Mouse (Mus musculus) thymus, adult 2 months (tissue): ENCODE measurements around the gene Cd7. TPM values are rescaled to one million over a fixed set of nuclear protein-coding genes. Genes with fewer than 3 reads are reported as not detected.
A peak's percentile ranks its signal among the peaks of the same experiment; 100 is the strongest.
"Not testable (repeated sequence)": the region's sequence is repeated elsewhere in the genome, so short reads cannot be mapped to it uniquely, and the experiment has no call there.

Experiments used
- DNase-seq: peaks from one replicate; pipeline ENCODE4 v3.0.0; 2021
- H3K27ac ChIP-seq: fragments of 200-500 bp; 2 replicates; pipeline ENCODE4 v1.5.1; 2012; ENCODE audit warnings: low read length, control low read depth; ENCODE audit not compliant: control insufficient read depth, insufficient read depth
- H3K27me3 ChIP-seq: fragments of 200-500 bp; 2 replicates; pipeline ENCODE4 v1.6.1; 2012; ENCODE audit warnings: mild to moderate bottlenecking, low read length, moderate library complexity, mixed read lengths; ENCODE audit not compliant: control insufficient read depth, insufficient read depth
- H3K36me3 ChIP-seq: fragments of 200-500 bp; 2 replicates; pipeline ENCODE4 v1.6.1; 2012; ENCODE audit warnings: mild to moderate bottlenecking, low read length, moderate library complexity; ENCODE audit not compliant: control insufficient read depth, insufficient read depth
- H3K4me1 ChIP-seq: fragments of 200-500 bp; replicated peaks from 2 replicates; pipeline ENCODE4 v1.6.1; 2012; ENCODE audit warnings: low read length; ENCODE audit not compliant: control insufficient read depth, insufficient read depth
- H3K4me3 ChIP-seq: fragments of 200-500 bp; 2 replicates; pipeline ENCODE4 v1.5.1; 2012; ENCODE audit warnings: mild to moderate bottlenecking, low read length, control low read depth, moderate library complexity; ENCODE audit not compliant: control insufficient read depth, insufficient read depth
- CTCF ChIP-seq: fragments of 200-500 bp; IDR thresholded peaks from 2 replicates; pipeline ENCODE4 v1.5.1; 2012; ENCODE audit warnings: mild to moderate bottlenecking, control low read depth, low read length, moderate library complexity, borderline replicate concordance; ENCODE audit not compliant: control insufficient read depth, poor library complexity, insufficient read depth; ENCODE audit errors: extremely low read depth
- POLR2A ChIP-seq: fragments of 200-500 bp; IDR thresholded peaks from 2 replicates; pipeline ENCODE4 v1.6.1; 2012; ENCODE audit warnings: mild to moderate bottlenecking, low read length, control low read depth, moderate library complexity; ENCODE audit not compliant: control insufficient read depth, poor library complexity, insufficient read depth; ENCODE audit errors: extremely low read depth
- WGBS: fragments of 180-500 bp; shearing (Covaris S2); methylation state at CpG from one replicate; pipeline ENCODE4 v1.1.7; 2018; 5-methylcytosine and 5-hydroxymethylcytosine counted together
- polyA plus RNA-seq: library from polyadenylated mRNA; depleted of rRNA; stranded (reverse); fragments of >200 nt; gene quantifications from 2 replicates; pipeline ENCODE4 v1.2.3, GENCODE M21; 2012

The Cd7 gene
- polyA plus RNA-seq, 1 experiment = 55.2 TPM

DNA sequence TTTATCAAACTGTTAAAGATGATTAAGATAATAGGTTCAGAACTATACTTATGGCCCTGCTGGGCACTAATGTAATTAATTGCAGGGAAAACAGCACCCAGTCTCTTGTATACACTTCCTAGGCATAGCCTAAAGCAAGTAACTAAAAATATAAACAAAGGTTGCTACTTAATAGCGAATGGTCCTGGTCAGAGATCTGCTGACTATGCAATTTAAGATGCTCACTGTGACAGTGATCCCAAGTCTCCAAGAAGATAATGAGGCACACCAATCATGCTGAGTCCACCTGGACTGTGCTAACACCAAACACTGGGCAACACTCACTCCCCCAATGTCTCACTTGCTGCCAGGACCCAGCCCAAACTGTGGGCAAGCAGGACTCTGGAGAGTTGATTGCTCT is 10.6 kb upstream of the Cd7 start:
- Histone ChIP-seq H3K36me3 (no peaks in the 10 kb centered on the region), H3K4me1 (no peaks in the 10 kb centered on the region), H3K4me3 (no peak overlapping the region), H3K27me3 (no peaks in the 10 kb centered on the region), H3K27ac (no peak overlapping the region)
- TF ChIP-seq CTCF (no peak), POLR2A (no peak)
- DNase-seq = no peak
- WGBS = 94% methylated on average over 1 of the region's 1 CpGs

DNA sequence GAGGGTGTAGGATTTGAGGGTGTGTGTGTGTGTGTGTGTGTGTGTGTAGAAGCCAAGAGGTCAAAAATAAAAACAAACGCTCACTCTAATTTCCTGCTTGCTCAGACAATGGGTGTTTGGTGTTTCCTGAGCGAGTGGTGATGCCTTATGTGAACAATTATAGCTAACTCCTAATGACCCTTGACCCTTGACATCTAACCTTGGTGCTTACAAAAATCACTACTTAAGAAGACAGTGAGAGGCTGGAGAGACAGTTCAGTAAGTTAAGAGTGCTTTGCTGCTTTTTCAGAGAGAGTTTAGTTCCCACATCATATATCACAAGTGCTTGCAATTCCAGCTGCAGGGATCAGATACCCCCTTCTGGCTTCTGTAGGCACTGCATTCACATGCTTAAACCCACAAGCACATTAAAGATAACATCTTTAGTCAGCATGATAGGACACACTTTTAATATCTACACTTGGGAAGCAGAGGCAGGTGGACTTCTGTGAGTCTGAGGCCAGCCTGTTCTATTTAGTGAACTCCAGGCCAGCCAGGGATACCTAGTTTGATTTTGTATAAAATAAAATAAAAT is 8.7 kb upstream of the Cd7 start:
- Histone ChIP-seq H3K4me3 (no peak overlapping the region), H3K4me1 (no peaks in the 10 kb centered on the region), H3K27me3 (no peaks in the 10 kb centered on the region), H3K36me3 (no peaks in the 10 kb centered on the region), H3K27ac (no peak overlapping the region)
- WGBS = 90% methylated on average over 2 of the region's 2 CpGs
- no peak for TF ChIP-seq POLR2A
- no peak for TF ChIP-seq CTCF
- DNase-seq = no peak

DNA sequence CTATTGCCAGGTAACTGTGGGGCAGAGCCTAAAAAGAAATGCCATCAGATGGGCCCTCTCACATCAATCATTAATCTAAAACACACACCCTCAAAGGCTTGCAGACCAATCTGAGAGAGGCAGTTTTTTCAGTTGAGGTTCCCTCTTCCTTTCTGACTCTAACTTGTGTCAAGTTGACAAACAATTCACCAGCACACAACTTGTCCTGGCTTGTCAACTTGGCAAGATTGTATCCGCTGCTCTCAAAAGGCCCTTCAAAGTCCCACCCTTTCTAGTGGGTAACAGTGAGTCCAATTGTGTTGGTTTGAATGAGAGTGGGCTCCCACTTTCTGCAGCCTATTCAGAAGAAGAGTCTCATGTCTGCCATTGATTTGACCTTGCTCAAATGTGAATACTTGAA is 6.1 kb upstream of the Cd7 start:
- no peaks in the 10 kb centered on the region for H3K27me3 ChIP-seq
- no peaks in the 10 kb centered on the region for H3K4me1 ChIP-seq
- DNase-seq = no peak
- no peak overlapping the region for H3K4me3 ChIP-seq
- no peak overlapping the region for H3K27ac ChIP-seq
- no peaks in the 10 kb centered on the region for H3K36me3 ChIP-seq
- TF ChIP-seq CTCF (no peak), POLR2A (no peak)
- WGBS = 89% methylated on average over 1 of the region's 1 CpGs

DNA sequence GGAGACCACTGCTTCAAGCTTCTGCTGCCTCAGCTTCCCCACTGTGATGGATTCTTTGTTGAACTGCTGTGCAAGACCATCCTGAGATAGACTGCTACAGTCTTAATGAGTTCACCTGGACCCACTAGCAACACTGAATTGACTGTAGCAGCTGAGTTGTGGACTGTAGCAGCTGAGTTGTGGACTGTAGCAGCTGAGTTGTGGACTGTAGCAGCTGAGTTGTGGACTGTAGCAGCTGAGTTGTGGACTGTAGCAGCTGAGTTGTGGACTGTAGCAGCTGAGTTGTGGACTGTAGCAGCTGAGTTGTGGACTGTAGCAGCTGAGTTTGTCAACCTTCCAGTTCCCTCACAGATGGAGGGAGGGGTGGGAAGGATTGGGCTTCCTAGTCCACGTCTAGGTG is 3.8 kb upstream of the Cd7 start:
- not testable (repeated sequence) for H3K27ac ChIP-seq, DNase-seq, H3K4me3 ChIP-seq, H3K36me3 ChIP-seq, H3K27me3 ChIP-seq
- H3K4me1 ChIP-seq = peaks cover 16% of the 10 kb centered on the region
- 68% methylated on average over 1 of the region's 1 CpGs for WGBS

DNA sequence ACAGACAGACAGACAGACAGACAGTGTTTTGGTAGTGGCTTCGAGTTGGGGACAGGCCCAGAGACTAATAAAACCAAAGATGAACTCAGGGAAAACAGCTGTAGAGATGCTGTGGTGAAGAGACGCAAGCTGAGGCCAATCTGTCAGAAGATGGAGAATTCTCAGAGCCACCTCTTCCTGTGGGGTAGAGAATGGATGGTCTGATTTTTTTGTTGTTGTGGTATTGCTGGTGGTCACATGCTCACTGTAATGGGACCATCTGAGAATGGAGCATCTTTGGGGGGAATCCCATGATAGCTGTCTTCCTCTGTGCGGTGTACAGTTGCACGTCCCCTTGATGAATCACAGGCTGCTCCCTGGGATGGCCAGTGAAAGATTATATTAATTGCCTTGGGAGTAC is 3.3 kb upstream of the Cd7 start:
- DNase-seq = no peak
- WGBS = 40% methylated on average over 4 of the region's 4 CpGs

DNA sequence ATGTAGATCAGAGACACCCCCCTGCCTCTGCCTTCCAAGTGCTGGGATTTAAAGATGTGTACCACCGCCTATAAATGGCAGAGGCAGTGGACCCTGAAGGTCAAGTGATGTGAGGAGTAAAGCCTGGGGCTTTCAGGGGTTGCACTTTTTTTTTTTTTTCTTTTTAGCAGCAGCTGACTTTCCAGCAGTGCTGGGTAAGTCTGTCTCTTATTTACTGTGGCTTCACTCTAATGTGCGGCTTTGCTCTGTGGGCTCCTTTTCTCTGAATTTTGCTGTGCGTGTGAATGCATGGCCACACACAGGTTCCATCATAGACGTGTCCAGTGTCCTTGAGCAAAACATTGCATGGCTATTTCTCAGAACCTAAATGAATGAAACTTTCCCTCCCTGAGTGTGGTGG is 2.4 kb upstream of the Cd7 start:
- no peak for DNase-seq
- 76% methylated on average over 4 of the region's 4 CpGs for WGBS
- TF ChIP-seq POLR2A (no peak), CTCF (no peak)
- Histone ChIP-seq H3K36me3 (no peaks in the 10 kb centered on the region), H3K27ac (no peak overlapping the region), H3K27me3 (no peaks in the 10 kb centered on the region), H3K4me1 (peaks cover 21% of the 10 kb centered on the region), H3K4me3 (no peak overlapping the region)

More for the DNA sequence above, 3.3 kb upstream of the Cd7 start:
- Histone ChIP-seq H3K36me3 (no peaks in the 10 kb centered on the region), H3K4me1 (peaks cover 21% of the 10 kb centered on the region), H3K4me3 (no peak overlapping the region), H3K27me3 (no peaks in the 10 kb centered on the region), H3K27ac (no peak overlapping the region)
- TF ChIP-seq CTCF (no peak), POLR2A (no peak)

DNA sequence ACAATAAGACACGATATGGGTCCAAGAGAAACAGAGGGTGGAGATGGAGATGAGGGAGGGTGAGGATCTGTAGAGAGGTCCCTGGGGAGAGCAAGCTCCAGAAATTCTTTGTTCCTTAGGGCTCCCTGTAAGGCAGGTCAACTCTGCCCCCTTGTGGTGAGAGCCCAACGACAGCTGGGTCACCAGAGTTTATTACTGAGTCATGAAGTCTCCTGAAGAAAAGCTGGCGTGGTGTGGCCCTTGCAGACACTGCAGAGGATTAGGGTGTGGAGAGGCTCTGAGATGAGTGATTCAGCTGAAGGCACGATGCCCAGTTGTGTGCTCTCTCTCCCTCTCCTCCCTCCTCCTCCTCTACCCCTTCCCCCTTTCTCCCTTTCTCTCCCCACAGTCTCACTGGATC is 2.0 kb upstream of the Cd7 start:
- TF ChIP-seq POLR2A = no peak
- TF ChIP-seq CTCF = peak; percentile 54; the same call in 1 of the 2 replicates
- no peak overlapping the region for H3K4me3 ChIP-seq
- 8% methylated on average over 4 of the region's 4 CpGs for WGBS
- H3K36me3 ChIP-seq = no peaks in the 10 kb centered on the region
- H3K27ac ChIP-seq = no peak overlapping the region
- H3K4me1 ChIP-seq = peaks cover 21% of the 10 kb centered on the region
- peak; percentile 78 for DNase-seq
- H3K27me3 ChIP-seq = no peaks in the 10 kb centered on the region
